Mouse (Mus musculus): ENCODE data around the gene Ank3. TPM values are rescaled to one million over a fixed set of nuclear protein-coding genes. Genes with fewer than 3 reads are reported as not detected.

Ank3 gene
- total and polyA plus RNA-seq, 3 experiments = 3.2 to 6.7 TPM; not detected in 1

DNA sequence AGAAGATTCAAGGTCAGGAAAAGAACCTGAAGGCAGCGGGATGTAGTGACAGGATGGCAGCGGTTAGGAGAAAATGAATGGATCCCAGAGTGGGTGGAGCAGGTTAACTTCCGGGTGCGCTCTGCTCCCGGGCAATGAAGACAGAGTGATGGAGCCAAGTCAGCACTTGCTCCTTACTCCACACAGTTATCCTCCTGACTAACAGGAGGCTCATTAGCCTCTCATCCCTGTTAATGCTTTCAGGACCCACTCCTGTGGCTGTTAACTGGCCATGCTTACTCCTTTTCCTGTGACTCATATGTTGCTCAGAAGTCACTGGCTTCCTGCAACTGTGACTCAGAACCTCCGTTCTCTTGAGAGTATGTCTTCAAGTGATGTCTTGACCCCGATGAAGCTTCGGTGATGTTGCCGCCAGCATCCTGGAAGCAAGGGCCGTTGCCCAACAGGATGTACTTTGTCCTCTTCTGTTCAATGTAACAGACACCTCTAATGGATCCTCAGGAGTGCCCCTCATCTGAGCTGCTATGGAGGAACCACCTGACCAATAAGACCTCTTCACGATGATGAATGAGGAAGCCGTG, 378.6 kb downstream of the Ank3 start:
- Histone ChIP-seq H3K27me3 (ENCODE audit: control insufficient read depth in 1 of 2, insufficient read depth in 2 of 2, low read length in 2 of 2) (no peaks in the 10 kb centered on the region), H3K9me3 (replicated peaks; ENCODE audit: insufficient read depth, low read length) (no peaks in the 10 kb centered on the region), H3K9ac (ENCODE audit: control insufficient read depth, low read depth, low read length, poor library complexity, severe bottlenecking) (no peak overlapping the region), H3K4me1 (ENCODE audit: control insufficient read depth in 1 of 2, insufficient read depth in 2 of 2, low read length in 2 of 2) (no peaks in the 10 kb centered on the region), H3K36me3 (ENCODE audit: control insufficient read depth in 1 of 2, insufficient read depth in 2 of 2, low read length in 2 of 2) (no peaks in the 10 kb centered on the region), H3K27ac (ENCODE audit: control insufficient read depth, low read depth, low read length) (no peak overlapping the region), H3K79me2 (ENCODE audit: control insufficient read depth, insufficient read depth, low read length, poor library complexity) (no peaks in the 10 kb centered on the region), H3K4me3 (ENCODE audit: control insufficient read depth in 1 of 2, insufficient read depth in 1 of 2, low read depth in 2 of 2, low read length in 2 of 2) (no peak overlapping the region)
- no peak for DNase-seq (ENCODE audit: low read depth, low spot score)
- TF ChIP-seq POLR2AphosphoS5 (IDR thresholded peaks at IDR 0.05; ENCODE audit: borderline replicate concordance, low read depth, low read length) = no peak
- TF ChIP-seq ZNF384 (IDR thresholded peaks at IDR 0.05; ENCODE audit: low read depth, low read length) = no peak
- no peak for TF ChIP-seq TBP (IDR thresholded peaks at IDR 0.05; ENCODE audit: low read depth, low read length)
- TF ChIP-seq HCFC1 (IDR thresholded peaks at IDR 0.05; ENCODE audit: low read depth, low read length) = no peak
- no peak for TF ChIP-seq POLR2A (IDR thresholded peaks at IDR 0.05; ENCODE audit: control insufficient read depth in 1 of 2, insufficient read depth in 1 of 2, low read depth in 1 of 2, low read length in 2 of 2, poor library complexity in 1 of 2)
- no peak for TF ChIP-seq ZKSCAN1 (IDR thresholded peaks at IDR 0.05; ENCODE audit: low read depth, low read length)
- TF ChIP-seq TCF12 (IDR thresholded peaks at IDR 0.05; ENCODE audit: low read depth, low read length) = no peak
- TF ChIP-seq SIN3A (IDR thresholded peaks at IDR 0.05; ENCODE audit: low read length) = no peak
- TF ChIP-seq CTCF (IDR thresholded peaks at IDR 0.05 in 2 of 3, conservative IDR thresholded peaks at IDR 0.05 in 1 of 3; ENCODE audit: control insufficient read depth in 1 of 3, insufficient read depth in 1 of 3, low read depth in 2 of 3, low read length in 3 of 3, poor library complexity in 1 of 3, severe bottlenecking in 1 of 3) = no peak
- no peak for TF ChIP-seq UBTF (IDR thresholded peaks at IDR 0.05; ENCODE audit: borderline replicate concordance, insufficient read depth, low read depth, low read length)
- no peak for TF ChIP-seq NELFE (IDR thresholded peaks at IDR 0.05; ENCODE audit: low read depth, low read length)

DNA sequence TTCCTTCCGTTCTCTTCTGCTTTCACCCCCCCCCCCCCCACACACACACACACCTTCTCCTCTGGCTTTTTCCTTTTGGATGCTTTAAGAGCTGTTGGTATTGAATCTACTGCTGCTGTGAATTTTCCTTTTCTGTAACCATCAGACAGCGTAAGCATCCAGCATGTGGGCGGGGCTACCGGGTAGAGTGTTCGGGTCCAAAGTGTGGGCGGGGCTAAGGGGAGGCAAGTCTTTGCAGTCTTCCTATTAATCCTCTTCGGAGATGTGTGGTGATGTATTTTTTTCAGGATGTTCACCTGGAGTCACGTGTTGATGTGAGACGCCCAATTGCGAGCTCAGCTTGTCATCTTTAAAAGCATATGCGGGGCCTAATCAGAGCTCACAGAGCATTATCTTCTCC, 379.2 kb downstream of the Ank3 start:
- DNase-seq (ENCODE audit: low read depth, low spot score) = no peak
- H3K79me2 ChIP-seq (ENCODE audit: control insufficient read depth, insufficient read depth, low read length, poor library complexity) = no peaks in the 10 kb centered on the region
- H3K9ac ChIP-seq (ENCODE audit: control insufficient read depth, low read depth, low read length, poor library complexity, severe bottlenecking) = no peak overlapping the region

DNA sequence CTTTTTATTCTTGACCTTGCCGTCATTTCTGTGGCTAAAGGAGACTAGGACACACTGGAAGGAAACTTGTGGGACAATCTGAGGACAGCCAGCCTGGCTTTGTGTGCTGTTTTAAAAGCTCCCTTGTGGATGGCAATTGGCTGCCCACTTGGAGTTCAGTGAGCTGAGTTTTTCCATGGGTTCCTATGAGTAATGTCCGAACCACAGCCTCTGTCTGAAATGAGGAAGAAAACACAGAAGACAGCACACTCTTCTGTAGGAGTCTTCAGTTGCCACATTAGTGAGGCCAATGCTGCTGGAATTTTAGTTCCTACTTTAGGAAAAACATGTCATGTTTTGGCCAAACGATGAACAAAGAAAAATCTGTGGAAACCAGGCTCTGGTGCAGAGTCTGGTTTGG, 380.7 kb downstream of the Ank3 start:
- Histone ChIP-seq H3K9ac (ENCODE audit: control insufficient read depth, low read depth, low read length, poor library complexity, severe bottlenecking) (no peak overlapping the region), H3K27me3 (ENCODE audit: control insufficient read depth in 1 of 2, insufficient read depth in 2 of 2, low read length in 2 of 2) (no peaks in the 10 kb centered on the region), H3K4me1 (ENCODE audit: control insufficient read depth in 1 of 2, insufficient read depth in 2 of 2, low read length in 2 of 2) (no peaks in the 10 kb centered on the region), H3K79me2 (ENCODE audit: control insufficient read depth, insufficient read depth, low read length, poor library complexity) (no peaks in the 10 kb centered on the region), H3K27ac (ENCODE audit: control insufficient read depth, low read depth, low read length) (no peak overlapping the region), H3K9me3 (replicated peaks; ENCODE audit: insufficient read depth, low read length) (no peaks in the 10 kb centered on the region), H3K36me3 (ENCODE audit: control insufficient read depth in 1 of 2, insufficient read depth in 2 of 2, low read length in 2 of 2) (no peaks in the 10 kb centered on the region), H3K4me3 (ENCODE audit: control insufficient read depth in 1 of 2, insufficient read depth in 1 of 2, low read depth in 2 of 2, low read length in 2 of 2) (no peak overlapping the region)
- no peak for DNase-seq (ENCODE audit: low read depth, low spot score)
- TF ChIP-seq CHD2 (IDR thresholded peaks at IDR 0.05; ENCODE audit: low read length) = no peak
- no peak for TF ChIP-seq CTCF (IDR thresholded peaks at IDR 0.05 in 2 of 3, conservative IDR thresholded peaks at IDR 0.05 in 1 of 3; ENCODE audit: control insufficient read depth in 1 of 3, insufficient read depth in 1 of 3, low read depth in 2 of 3, low read length in 3 of 3, poor library complexity in 1 of 3, severe bottlenecking in 1 of 3)
- no peak for TF ChIP-seq NELFE (IDR thresholded peaks at IDR 0.05; ENCODE audit: low read depth, low read length)
- TF ChIP-seq POLR2AphosphoS2 (IDR thresholded peaks at IDR 0.05; ENCODE audit: low read length) = no peak
- no peak for TF ChIP-seq USF2 (IDR thresholded peaks at IDR 0.05; ENCODE audit: borderline replicate concordance in 1 of 2, insufficient read depth in 1 of 2, low read depth in 1 of 2, low read length in 2 of 2)
- TF ChIP-seq POLR2AphosphoS5 (IDR thresholded peaks at IDR 0.05; ENCODE audit: borderline replicate concordance, low read depth, low read length) = no peak
- no peak for TF ChIP-seq SIN3A (IDR thresholded peaks at IDR 0.05; ENCODE audit: low read length)
- TF ChIP-seq HCFC1 (IDR thresholded peaks at IDR 0.05; ENCODE audit: low read depth, low read length) = no peak
- no peak for TF ChIP-seq ETS1 (IDR thresholded peaks at IDR 0.05; ENCODE audit: low read depth, low read length)
- TF ChIP-seq UBTF (IDR thresholded peaks at IDR 0.05; ENCODE audit: borderline replicate concordance, insufficient read depth, low read depth, low read length) = no peak
- TF ChIP-seq EP300 (IDR thresholded peaks at IDR 0.05; ENCODE audit: low read depth in 1 of 2, low read length in 2 of 2) = no peak
- no peak for TF ChIP-seq MAX (IDR thresholded peaks at IDR 0.05; ENCODE audit: low read length)
- no peak for TF ChIP-seq POLR2A (IDR thresholded peaks at IDR 0.05; ENCODE audit: control insufficient read depth in 1 of 2, insufficient read depth in 1 of 2, low read depth in 1 of 2, low read length in 2 of 2, poor library complexity in 1 of 2)
- no peak for TF ChIP-seq MAZ (IDR thresholded peaks at IDR 0.05; ENCODE audit: low read depth, low read length)
- TF ChIP-seq GATA1 (IDR thresholded peaks at IDR 0.05; ENCODE audit: low read depth, low read length) = no peak
- no peak for TF ChIP-seq E2F4 (IDR thresholded peaks at IDR 0.05; ENCODE audit: borderline replicate concordance, low read depth, low read length)
- TF ChIP-seq TCF12 (IDR thresholded peaks at IDR 0.05; ENCODE audit: low read depth, low read length) = no peak
- no peak for TF ChIP-seq MYB (IDR thresholded peaks at IDR 0.05; ENCODE audit: low read depth, low read length)

More for the DNA sequence above, 379.2 kb downstream of the Ank3 start:
- H3K27me3 ChIP-seq (ENCODE audit: control insufficient read depth in 1 of 2, insufficient read depth in 2 of 2, low read length in 2 of 2) = no peaks in the 10 kb centered on the region
- no peaks in the 10 kb centered on the region for H3K36me3 ChIP-seq (ENCODE audit: control insufficient read depth in 1 of 2, insufficient read depth in 2 of 2, low read length in 2 of 2)
- H3K4me3 ChIP-seq (ENCODE audit: control insufficient read depth in 1 of 2, insufficient read depth in 1 of 2, low read depth in 2 of 2, low read length in 2 of 2) = no peak overlapping the region
- no peaks in the 10 kb centered on the region for H3K4me1 ChIP-seq (ENCODE audit: control insufficient read depth in 1 of 2, insufficient read depth in 2 of 2, low read length in 2 of 2)
- TF ChIP-seq CHD2 (IDR thresholded peaks at IDR 0.05; ENCODE audit: low read length) (no peak), TCF12 (IDR thresholded peaks at IDR 0.05; ENCODE audit: low read depth, low read length) (no peak), ZNF384 (IDR thresholded peaks at IDR 0.05; ENCODE audit: low read depth, low read length) (no peak), RCOR1 (IDR thresholded peaks at IDR 0.05; ENCODE audit: low read depth, low read length) (no peak), MXI1 (IDR thresholded peaks at IDR 0.05; ENCODE audit: low read depth, low read length) (no peak), UBTF (IDR thresholded peaks at IDR 0.05; ENCODE audit: borderline replicate concordance, insufficient read depth, low read depth, low read length) (no peak)
- H3K9me3 ChIP-seq (replicated peaks; ENCODE audit: insufficient read depth, low read length) = no peaks in the 10 kb centered on the region
- H3K27ac ChIP-seq (ENCODE audit: control insufficient read depth, low read depth, low read length) = no peak overlapping the region

All from MEL (cell line).